Mouse (Mus musculus) hindbrain, embryonic 14.5 days (tissue): ENCODE measurements around the gene Cdc37l1. TPM values are rescaled to one million over a fixed set of nuclear protein-coding genes. Genes with fewer than 3 reads are reported as not detected.

Source experiments
- ATAC-seq: fragments of 200-750 bp; cut with Nextera tagmentation; 2 replicates; pipeline ENCODE4 v1.8.0; 2017; ENCODE audit warnings: moderate number of reproducible peaks, mild to moderate bottlenecking, moderate TSS enrichment, moderate library complexity; ENCODE audit not compliant: low FRiP score
- DNase-seq: peaks from one replicate; pipeline ENCODE4 v3.0.0-alpha.2; 2015; ENCODE audit warnings: low spot score
- H3K27ac ChIP-seq: fragments of 300-500 bp; sonication (generic); 2 replicates; pipeline ENCODE4 v1.5.1; 2014; ENCODE audit warnings: mild to moderate bottlenecking, moderate library complexity
- H3K27me3 ChIP-seq: fragments of 300-500 bp; sonication (generic); 2 replicates; pipeline ENCODE4 v1.6.1; 2014; ENCODE audit warnings: mild to moderate bottlenecking, low read length, mixed read lengths; ENCODE audit not compliant: control insufficient read depth, insufficient read depth
- H3K36me3 ChIP-seq: fragments of 300-500 bp; sonication (generic); replicated peaks from 2 replicates; pipeline ENCODE4 v1.6.1; 2014; ENCODE audit not compliant: control insufficient read depth, insufficient read depth
- H3K4me1 ChIP-seq: fragments of 300-500 bp; sonication (generic); replicated peaks from 2 replicates; pipeline ENCODE4 v1.6.1; 2014; ENCODE audit warnings: antibody characterized with exemption, low read length, mixed read lengths; ENCODE audit not compliant: control insufficient read depth, insufficient read depth
- H3K4me2 ChIP-seq: fragments of 300-500 bp; sonication (generic); replicated peaks from 2 replicates; pipeline ENCODE4 v1.6.1; 2014; ENCODE audit warnings: mild to moderate bottlenecking, moderate library complexity
- H3K4me3 ChIP-seq: fragments of 300-500 bp; sonication (generic); replicated peaks from 2 replicates; pipeline ENCODE4 v1.5.1; 2014; ENCODE audit warnings: mild to moderate bottlenecking, low read length
- H3K9ac ChIP-seq: fragments of 300-500 bp; sonication (generic); 2 replicates; pipeline ENCODE4 v1.6.1; 2014
- H3K9me3 ChIP-seq: fragments of 300-500 bp; sonication (generic); 2 replicates; pipeline ENCODE4 v1.6.1; 2016; ENCODE audit warnings: low read length; ENCODE audit not compliant: control insufficient read depth
- WGBS: fragments of 180-500 bp; shearing (Covaris S2); extraction: QIAGEN DNeasy Blood & Tissue Kit; methylation state at CpG from one replicate; pipeline ENCODE4 v1.1.7; 2014; 5-methylcytosine and 5-hydroxymethylcytosine counted together
- polyA plus RNA-seq: library from polyadenylated mRNA; unstranded; fragments of >200 nt; fragmentation: Nextera tagmentation; extraction: Ambion mirVana; gene quantifications from 2 replicates; pipeline ENCODE4 v1.2.1, GENCODE M21; 2014

The Cdc37l1 gene
- polyA plus RNA-seq, 1 experiment from 2014 or later = 58.3 TPM

DNA sequence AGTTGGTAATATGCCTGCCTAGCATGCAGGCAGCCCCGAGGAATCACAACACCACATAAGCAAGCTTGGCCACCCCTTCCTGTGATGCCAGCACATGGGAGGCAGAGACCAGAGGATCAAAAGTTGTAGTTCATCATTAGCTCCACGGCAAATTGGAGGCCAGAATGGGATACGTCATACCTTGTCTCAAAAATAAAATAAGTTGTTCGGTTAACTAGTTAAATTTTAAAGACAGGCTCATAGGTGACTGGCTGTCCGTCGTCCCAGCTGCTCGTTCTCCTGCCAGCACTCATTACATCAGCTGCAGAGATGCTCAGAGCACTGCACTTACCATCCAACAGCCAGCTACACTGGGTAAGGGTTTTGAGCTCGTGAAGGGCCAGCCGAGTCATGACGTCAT lies 47.4 kb downstream of the Cdc37l1 start:
- DNase-seq (no peak), ATAC-seq (no peak)
- Histone ChIP-seq H3K27ac (no peak overlapping the region), H3K36me3 (peaks cover 15% of the 10 kb centered on the region), H3K4me3 (no peak overlapping the region), H3K27me3 (no peaks in the 10 kb centered on the region), H3K9ac (no peak overlapping the region), H3K4me1 (no peaks in the 10 kb centered on the region), H3K4me2 (no peak overlapping the region), H3K9me3 (no peaks in the 10 kb centered on the region; the same call in 1 of the 2 replicates)
- WGBS = 92% methylated on average over 10 of the region's 10 CpGs

DNA sequence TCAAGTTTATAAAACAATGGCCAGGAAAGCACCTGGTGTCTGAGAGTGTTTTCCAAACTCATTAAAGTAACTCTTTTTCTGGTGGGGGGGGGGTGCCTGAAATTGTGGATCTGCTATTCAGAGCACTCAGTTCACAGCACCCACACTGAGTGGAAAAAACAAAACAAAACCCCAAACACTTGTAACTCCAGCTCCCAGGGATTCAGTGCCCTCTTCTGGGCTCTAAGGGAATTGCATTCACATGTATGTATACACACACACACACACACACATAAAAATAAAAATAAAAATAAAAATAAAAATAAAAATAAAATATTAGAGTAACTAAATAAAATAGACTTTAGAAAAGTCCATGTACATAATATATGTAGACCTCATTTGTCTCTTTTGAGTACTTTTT lies 49.2 kb downstream of the Cdc37l1 start:
- Histone ChIP-seq H3K4me3 (no peak overlapping the region), H3K27me3 (no peaks in the 10 kb centered on the region), H3K9me3 (no peaks in the 10 kb centered on the region; the same call in 1 of the 2 replicates), H3K4me2 (no peak overlapping the region), H3K9ac (no peak overlapping the region), H3K27ac (no peak overlapping the region), H3K36me3 (peaks cover 14% of the 10 kb centered on the region), H3K4me1 (peaks cover 3% of the 10 kb centered on the region; the same call in 1 of the 2 replicates)
- ATAC-seq (no peak), DNase-seq (no peak)

DNA sequence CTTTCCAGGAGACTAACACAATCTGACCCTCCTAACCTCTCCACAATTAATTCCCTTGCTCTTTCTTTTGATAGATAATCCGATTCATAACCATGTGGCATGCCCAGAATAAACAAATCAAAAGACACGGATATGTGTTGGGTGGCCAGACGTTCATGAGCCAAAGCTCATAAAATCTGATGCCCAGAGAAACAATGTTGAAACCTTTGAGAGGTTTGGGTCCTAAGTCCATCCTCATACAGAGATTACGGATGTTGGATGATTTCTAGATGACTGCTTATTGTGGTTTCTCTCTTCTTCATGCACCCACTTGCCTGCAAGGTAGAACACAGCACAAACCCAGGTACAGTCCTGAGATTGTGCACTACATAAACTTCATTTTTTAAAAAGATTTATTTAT lies 50.1 kb downstream of the Cdc37l1 start:
- 94% methylated on average over 4 of the region's 4 CpGs for WGBS
- no peak for DNase-seq
- Histone ChIP-seq H3K36me3 (peaks cover 9% of the 10 kb centered on the region), H3K4me3 (no peak overlapping the region), H3K27ac (no peak overlapping the region), H3K4me1 (peaks cover 5% of the 10 kb centered on the region; the same call in 1 of the 2 replicates), H3K27me3 (no peaks in the 10 kb centered on the region), H3K9ac (no peak overlapping the region), H3K4me2 (no peak overlapping the region), H3K9me3 (no peaks in the 10 kb centered on the region; the same call in 1 of the 2 replicates)
- ATAC-seq = no peak

DNA sequence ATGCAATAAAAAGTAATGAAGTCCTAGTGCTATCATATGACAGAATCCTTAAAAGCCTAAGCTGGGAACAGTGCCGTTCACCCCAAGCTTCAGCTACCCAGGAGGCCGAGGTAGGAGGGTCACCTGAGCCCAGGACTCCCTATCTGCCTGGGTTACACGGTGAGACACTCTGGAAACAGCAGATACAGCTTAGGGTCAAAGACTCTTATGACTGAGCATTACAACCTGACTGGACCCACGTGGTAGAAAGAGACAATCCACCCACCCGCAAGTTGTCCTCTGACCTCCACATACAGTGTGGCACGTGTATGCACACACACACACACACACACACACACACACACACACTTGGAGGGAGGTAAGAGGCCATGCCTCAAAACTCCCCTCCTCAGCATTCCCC lies 52.0 kb downstream of the Cdc37l1 start:
- Histone ChIP-seq H3K4me2 (no peak overlapping the region), H3K4me3 (no peak overlapping the region), H3K4me1 (peaks cover 14% of the 10 kb centered on the region), H3K27me3 (no peaks in the 10 kb centered on the region), H3K36me3 (no peaks in the 10 kb centered on the region; the same call in 1 of the 2 replicates), H3K27ac (no peak overlapping the region), H3K9me3 (no peaks in the 10 kb centered on the region; the same call in 1 of the 2 replicates), H3K9ac (no peak overlapping the region)
- no peak for ATAC-seq
- no peak for DNase-seq
- WGBS = 80% methylated on average over 6 of the region's 6 CpGs

DNA sequence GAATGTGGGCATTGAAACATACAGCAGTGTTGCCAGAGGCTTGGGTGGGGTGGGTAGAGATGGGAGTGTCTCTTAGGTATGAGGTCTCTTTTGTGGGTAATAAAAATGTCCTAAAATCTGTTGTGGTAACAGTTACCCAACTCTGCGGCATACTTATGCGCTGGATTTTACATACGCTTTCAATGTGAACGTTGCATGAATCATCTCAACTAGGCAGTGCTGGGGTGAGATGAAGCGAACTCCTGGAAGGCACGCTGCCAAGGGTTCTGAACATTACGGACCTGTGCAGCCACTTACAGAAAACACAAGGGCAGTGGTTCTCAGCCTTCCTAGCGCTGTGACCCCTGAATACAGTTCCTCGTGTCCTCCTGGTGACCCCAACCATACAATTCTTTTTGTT lies 52.5 kb downstream of the Cdc37l1 start:
- Histone ChIP-seq H3K4me1 (peaks cover 16% of the 10 kb centered on the region), H3K27ac (no peak overlapping the region), H3K4me3 (no peak overlapping the region), H3K9me3 (no peaks in the 10 kb centered on the region; the same call in 1 of the 2 replicates), H3K36me3 (no peaks in the 10 kb centered on the region), H3K27me3 (no peaks in the 10 kb centered on the region), H3K4me2 (no peak overlapping the region), H3K9ac (no peak overlapping the region)
- no peak for ATAC-seq
- no peak for DNase-seq
- 93% methylated on average over 9 of the region's 9 CpGs for WGBS

DNA sequence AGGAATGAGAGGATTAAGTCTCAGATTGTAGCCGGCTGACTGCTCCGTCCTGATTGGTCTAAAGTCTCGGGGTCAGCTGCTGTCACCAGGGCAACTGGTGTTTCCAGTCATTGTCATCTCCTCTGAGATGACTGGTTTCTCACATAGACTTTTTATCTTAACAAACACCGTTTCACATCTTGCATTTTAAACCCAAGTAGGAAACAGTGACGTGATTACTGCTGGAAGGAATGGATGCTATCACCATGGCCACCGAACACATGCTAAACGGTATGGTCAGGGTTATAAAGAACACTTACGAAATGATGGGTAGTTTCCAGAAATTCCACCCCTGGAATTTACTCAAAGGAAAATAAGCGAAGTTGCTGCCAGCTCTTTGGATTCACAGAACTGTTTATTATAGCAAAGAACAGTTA lies 54.2 kb downstream of the Cdc37l1 start:
- Histone ChIP-seq H3K4me1 (peaks cover 16% of the 10 kb centered on the region), H3K9ac (no peak overlapping the region), H3K4me2 (peak overlapping the region; percentile 12; the same call in 1 of the 2 replicates), H3K4me3 (no peak overlapping the region), H3K27ac (no peak overlapping the region), H3K36me3 (no peaks in the 10 kb centered on the region), H3K9me3 (no peaks in the 10 kb centered on the region; the same call in 1 of the 2 replicates), H3K27me3 (no peaks in the 10 kb centered on the region)
- WGBS = 24% methylated on average over 9 of the region's 9 CpGs
- DNase-seq (no peak), ATAC-seq (no peak)

DNA sequence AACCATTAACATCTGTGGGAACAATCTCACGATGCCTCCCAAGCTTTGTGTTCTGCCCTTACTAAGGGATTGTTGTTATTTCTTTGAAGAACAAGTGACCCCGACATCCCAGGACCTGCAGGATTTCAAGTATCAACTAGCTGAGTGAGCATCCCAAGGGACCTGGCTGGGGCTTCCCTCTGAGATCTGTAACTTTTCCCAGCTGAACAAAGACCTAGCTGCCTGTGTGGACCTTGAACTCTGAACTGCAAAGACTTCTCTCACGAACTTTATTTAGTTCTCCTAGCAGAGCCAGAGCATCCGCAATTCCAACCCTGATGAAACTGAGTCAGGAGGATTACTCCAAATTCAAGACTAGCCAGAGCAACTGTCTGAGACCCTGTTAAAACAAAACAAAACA lies 55.2 kb downstream of the Cdc37l1 start:
- H3K9ac ChIP-seq = no peak overlapping the region
- H3K9me3 ChIP-seq = no peaks in the 10 kb centered on the region
- H3K27me3 ChIP-seq = no peaks in the 10 kb centered on the region
- no peaks in the 10 kb centered on the region for H3K36me3 ChIP-seq
- no peak overlapping the region for H3K4me3 ChIP-seq
- DNase-seq = no peak
- H3K4me2 ChIP-seq = no peak overlapping the region
- no peak overlapping the region for H3K27ac ChIP-seq
- WGBS = 61% methylated on average over 4 of the region's 4 CpGs
- peaks cover 16% of the 10 kb centered on the region for H3K4me1 ChIP-seq
- no peak for ATAC-seq

DNA sequence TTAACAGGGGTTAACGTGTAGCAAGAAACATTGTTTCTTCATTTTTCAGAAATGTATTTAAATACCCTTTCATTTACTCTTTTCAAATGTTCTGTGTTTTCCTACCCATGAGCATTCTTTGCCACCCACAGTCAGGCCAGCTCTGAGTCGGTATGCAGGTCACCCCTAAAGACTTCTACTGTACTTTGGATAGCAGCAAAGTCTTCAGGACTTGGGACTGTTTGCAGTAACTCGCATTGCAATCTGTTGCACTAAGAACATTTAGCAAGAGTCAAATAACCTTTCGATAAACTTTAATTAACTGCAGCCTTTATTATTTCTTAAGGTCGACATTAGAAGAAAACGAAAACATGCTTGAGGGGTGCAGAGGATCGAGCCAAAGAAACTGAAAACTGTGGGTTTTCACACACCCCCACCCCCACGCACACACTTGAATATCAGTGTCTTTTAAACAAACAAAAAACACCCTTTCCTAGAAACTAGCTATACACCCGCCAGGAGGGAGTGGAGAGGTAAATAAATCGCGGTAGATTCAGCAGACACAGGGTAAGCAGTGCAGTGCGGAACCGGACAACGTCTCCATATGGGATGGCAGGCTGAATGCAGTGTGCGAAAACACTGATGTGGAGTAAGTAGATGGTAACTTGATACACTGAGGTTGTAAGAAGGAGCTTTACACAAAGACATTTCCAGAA lies 56.0 kb downstream of the Cdc37l1 start:
- Histone ChIP-seq H3K36me3 (no peaks in the 10 kb centered on the region), H3K4me1 (peaks cover 16% of the 10 kb centered on the region), H3K4me2 (peak overlapping the region; percentile 72), H3K9ac (no peak overlapping the region), H3K27me3 (no peaks in the 10 kb centered on the region), H3K27ac (no peak overlapping the region), H3K4me3 (peak overlapping the region; percentile 76; the same call in 1 of the 2 replicates), H3K9me3 (no peaks in the 10 kb centered on the region)
- ATAC-seq (no peak), DNase-seq (no peak)
- 59% methylated on average over 15 of the region's 15 CpGs for WGBS

DNA sequence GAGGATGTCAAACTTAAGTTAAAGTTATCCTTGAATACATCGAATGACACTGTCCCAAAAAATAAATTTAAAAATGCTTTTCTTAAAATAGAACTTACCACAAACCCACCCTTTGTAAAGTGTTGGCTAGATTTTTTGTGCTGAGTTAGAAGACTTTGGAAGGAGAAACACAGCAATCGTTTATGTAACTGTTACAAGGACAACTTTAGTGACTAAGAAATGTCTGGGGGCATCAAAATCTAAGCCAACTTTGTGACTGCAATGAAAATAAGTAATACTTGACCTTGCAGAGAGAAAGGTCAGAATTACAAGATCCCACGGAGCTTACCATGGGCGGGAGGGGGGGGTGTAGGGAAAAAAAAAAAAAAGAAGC lies 56.8 kb downstream of the Cdc37l1 start:
- Histone ChIP-seq H3K27me3 (no peaks in the 10 kb centered on the region), H3K36me3 (no peaks in the 10 kb centered on the region), H3K9me3 (no peaks in the 10 kb centered on the region), H3K4me2 (peak overlapping the region; percentile 72), H3K9ac (peak overlapping the region; percentile 90), H3K4me3 (peak overlapping the region; percentile 76), H3K4me1 (peaks cover 16% of the 10 kb centered on the region), H3K27ac (no peak overlapping the region)
- WGBS = 33% methylated on average over 4 of the region's 4 CpGs
- DNase-seq = no peak
- ATAC-seq = no peak
